Mouse (Mus musculus) regulatory T cell (primary cell): ENCODE data around the gene Mc1r.
"Not testable (repeated sequence)": the region's sequence is repeated elsewhere in the genome, so short reads cannot be mapped to it uniquely, and the experiment has no call there.

Experiments used
- in situ Hi-C: fragments of 300-600 bp; cut with MboI, MseI; formaldehyde crosslinking; loops from one replicate; pipeline ENCODE4 v1.15.1; 2025; ENCODE audit warnings: high pct_unique_total_duplicates

The Mc1r gene

GRCm38 (mm10) chr8:123411246-123411645, 4.3 kb downstream of the Mc1r start, which contains the start of gene Tubb3:
Tubb3 (plus strand) TSS chr8:123411424.
- in situ Hi-C loops = no loop called here

DNA sequence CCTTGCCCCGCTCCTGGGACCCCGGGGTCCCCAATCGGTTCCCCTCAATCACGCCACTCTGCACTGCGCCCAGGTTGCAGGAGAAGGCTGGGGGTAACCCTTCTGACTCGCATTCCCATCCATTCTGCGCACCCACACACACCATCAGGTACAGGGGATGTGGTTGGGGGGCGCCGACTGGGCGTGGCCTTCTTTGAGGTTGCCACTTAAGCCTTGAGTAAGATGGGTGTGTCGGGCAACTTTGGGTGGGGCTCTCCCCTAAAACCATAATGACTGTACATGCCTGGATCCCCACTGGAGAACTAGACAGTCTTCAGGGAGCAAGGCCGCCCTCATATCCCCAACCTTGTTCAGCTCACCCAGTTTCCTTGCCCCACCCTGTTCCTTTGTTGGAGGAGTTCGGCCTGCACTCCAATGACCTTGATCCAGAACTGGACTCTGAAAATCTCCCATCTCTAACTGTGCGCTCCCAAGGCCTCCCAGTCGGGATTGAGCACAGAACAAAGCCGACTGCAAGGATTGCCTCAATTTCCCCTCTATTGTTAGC, 4.9 kb downstream of the Mc1r start:
- in situ Hi-C loops = no loop called here

DNA sequence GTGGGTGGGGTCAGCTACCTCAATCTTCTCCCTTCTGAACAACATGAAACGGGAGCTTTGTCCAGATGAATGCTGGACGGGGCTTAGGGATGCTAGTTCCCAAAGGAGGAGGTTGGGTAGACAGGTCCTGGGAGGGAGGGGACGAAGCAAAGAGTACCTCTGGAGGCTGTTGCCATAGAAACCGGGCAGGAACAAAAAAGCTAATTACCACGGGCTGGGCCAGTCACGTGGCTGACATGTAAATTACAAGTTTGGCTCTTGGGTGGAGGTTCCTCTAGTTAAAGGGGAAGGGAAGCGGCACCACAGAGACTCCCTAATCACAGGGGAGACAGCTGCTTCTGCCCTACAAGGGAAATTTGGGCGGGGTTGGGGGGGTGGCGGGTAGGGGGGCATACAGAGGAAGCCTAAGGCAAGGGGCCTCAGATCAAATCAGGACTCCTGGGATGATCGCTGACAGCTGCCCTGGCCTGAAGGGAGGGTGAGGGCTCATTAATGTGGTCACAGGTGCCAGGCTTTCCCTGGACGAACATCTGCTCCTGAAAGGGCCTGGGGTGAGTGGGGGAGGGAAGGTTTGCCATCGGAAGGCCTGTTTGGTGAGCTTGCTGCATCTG, 5.8 kb downstream of the Mc1r start:
- in situ Hi-C loops = no loop called here

- in situ Hi-C loops = no loop called here
Measured at GRCm38 (mm10) chr8:123414255-123414654, 7.3 kb downstream of the Mc1r start.

DNA sequence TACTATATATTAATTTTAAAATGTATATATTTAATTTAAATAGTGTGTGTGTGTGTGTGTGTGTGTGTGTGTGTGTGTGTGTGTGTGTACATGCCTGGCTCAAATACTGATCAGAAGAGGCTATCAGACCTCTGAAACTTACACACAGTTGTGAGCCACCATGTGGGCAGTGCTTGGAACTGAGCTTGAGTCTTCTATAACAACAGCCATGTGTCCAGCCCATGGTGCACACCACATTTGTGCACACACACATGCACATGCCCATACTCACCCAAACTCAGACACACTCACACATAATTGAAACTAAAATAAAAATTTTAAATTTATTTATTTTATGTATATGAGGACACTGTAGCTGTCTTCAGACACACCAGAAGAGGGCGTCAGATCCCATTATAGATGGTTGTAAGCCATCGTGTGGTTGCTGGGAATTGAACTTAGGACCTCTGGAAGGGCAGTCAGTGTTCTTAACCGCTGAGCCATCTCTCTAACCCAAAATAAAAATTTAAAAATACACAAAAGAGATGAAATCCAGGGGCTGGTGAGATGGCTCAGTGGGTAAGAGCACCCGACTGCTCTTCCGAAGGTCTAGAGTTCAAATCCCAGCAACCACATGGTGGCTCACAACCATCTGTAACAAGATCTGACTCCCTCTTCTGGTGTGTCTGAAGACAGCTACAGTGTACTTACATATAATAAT, 8.2 kb downstream of the Mc1r start:
- in situ Hi-C loops = not testable (repeated sequence)

DNA sequence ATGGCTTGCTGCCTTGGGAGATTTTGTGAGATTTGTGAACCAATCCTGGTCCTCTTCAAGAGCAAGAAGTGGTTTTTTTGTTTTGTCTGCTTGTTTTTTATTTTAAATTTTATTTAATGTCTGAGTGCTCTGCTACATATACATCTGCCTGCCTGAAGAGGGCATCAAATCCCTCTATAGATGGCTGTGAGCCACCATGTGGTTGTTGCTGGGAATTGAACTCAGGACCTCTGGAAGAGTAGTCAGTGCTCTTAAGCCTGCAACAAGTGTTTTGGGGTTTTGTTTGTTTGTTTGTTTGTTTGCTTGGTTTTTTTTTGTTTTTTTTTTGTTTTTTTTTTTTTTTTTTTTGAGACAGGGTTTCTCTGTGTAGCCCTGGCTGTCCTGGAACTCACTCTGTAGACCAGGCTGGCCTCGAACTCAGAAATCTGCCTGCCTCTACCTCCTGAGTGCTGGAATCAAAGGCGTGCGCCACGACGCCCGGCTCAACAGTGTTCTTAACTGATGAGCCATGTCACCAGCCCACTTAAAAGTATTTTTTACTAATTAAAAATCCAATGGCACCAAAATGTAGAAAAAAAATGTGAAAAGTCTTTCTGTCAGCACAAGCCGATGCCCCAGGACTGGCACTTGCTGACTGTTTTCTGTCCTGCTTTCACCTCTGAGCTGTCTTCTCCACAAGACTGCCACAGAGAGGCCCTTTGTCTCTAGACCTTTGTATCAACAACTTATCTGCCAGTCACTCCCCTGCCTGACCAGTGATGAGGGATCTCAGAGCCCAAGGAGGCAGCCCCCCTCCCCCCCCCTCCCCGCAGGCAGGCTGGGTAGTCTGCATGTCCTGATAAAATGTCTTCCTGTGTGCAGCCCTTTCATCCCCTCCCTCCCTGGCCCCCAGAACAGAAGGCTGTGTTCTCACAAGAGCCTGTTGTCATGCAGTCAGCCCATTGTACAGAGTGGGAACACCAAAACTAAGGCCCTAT, 9.3 kb downstream of the Mc1r start:
- in situ Hi-C loops = no loop called here

GRCm38 (mm10) chr8:123416944-123417555, 10.1 kb downstream of the Mc1r start:
- in situ Hi-C loops = no loop called here

- in situ Hi-C loops = no loop called here
Measured at GRCm38 (mm10) chr8:123419711-123420110, 12.8 kb downstream of the Mc1r start.

DNA sequence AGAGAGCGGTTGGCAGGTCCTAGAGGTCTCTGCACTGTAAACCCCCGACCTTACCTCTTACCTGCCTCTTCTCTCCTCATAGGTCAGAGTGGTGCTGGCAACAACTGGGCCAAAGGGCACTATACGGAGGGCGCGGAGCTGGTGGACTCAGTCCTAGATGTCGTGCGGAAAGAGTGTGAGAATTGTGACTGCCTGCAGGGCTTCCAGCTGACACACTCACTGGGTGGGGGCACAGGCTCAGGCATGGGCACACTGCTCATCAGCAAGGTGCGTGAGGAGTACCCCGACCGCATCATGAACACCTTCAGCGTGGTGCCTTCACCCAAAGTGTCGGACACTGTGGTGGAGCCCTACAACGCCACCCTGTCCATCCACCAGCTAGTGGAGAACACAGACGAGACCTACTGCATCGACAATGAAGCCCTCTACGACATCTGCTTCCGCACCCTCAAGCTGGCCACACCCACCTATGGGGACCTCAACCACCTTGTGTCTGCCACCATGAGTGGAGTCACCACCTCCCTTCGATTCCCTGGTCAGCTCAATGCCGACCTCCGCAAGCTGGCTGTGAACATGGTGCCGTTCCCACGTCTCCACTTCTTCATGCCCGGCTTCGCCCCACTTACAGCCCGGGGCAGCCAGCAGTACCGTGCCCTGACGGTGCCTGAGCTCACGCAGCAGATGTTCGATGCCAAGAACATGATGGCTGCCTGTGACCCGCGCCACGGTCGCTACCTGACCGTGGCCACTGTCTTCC, 13.8 kb downstream of the Mc1r start:
- in situ Hi-C loops = no loop called here

DNA sequence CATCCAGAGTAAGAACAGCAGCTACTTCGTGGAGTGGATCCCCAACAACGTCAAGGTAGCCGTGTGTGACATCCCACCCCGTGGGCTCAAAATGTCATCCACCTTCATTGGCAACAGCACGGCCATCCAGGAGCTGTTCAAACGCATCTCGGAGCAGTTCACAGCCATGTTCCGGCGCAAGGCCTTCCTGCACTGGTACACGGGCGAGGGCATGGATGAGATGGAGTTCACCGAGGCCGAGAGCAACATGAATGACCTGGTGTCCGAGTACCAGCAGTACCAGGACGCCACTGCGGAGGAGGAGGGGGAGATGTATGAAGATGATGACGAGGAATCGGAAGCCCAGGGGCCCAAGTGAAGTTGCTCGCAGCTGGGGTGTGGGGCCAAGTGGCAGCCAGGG, 14.4 kb downstream of the Mc1r start:
- in situ Hi-C loops = no loop called here

- in situ Hi-C loops = no loop called here
Measured at GRCm38 (mm10) chr8:123422056-123422780, 15.3 kb downstream of the Mc1r start.

GRCm38 (mm10) chr8:123422781-123423159, 15.9 kb downstream of the Mc1r start:
- in situ Hi-C loops = no loop called here

DNA sequence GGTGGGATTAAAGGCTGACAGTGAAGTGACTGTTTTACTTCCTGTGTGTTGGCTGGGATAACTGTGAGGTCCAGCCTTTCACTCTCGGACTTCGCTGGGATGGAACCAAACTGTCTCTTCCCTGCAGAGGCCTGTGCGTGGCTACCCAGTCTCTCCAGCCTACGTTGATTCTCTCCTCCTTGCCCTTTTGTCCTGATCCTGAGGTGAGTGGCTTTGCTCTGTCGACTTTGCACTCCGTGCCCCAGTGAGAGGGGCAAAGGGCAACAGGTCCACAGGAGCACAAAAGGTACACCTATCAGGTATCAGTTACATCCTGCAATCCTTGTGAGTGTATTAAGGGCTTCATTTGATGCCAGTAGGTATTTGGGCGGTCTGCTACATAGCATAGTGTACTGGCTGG, 16.5 kb downstream of the Mc1r start, which contains the start of gene Def8:
TSS of gene Def8 (plus strand) at position 87 of the 400 bp plus-strand sequence.
- in situ Hi-C loops = no loop called here

DNA sequence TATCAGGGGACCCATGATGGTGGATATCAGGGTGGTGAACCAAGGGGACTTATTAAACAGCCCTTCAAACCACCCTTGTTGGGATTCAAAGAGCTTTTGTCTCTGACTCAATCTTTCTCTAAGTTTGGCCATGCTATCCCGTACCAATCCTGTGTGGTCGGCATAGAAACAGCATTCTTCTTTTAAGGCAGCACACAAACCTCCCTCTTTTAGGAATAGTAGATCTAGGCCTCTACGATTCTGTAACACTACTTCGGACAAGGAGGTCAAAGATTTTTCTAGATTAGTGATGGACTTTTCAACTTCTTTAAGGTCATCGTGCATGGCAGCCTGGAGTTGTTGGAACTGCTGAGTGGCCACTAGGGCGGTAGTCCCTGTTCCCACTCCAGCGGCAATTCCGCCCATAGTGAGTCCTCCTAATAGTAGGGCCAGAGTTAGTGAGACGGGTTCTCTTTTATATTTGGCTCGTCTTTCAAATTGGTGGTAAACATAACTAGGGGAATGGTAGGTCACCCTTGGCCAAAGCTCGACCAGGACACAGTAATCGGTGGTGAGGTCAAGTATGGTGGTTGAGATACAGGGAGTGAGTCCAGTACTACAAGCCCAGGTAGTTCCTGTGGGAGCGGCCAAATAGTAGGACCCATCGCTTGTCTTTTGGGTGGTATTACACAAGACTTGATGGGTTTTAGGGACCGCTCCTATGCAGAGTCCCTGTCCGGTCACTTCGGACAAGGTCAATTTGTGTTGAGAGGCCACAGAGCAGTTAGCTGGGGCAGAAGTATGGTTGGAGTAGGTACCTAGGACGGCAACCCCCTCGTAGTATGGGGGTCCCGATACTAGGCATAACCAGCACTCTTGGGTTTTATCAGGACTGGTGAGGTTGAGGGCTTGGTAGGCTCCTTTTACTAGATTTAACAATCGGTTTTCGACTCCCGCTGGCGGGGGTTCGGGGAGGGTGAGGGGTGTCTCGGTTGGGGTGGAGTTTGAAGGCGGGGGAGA, 19.9 kb downstream of the Mc1r start:
- in situ Hi-C loops = no loop called here

- in situ Hi-C loops = no loop called here
Measured at GRCm38 (mm10) chr8:123427639-123428275, 20.9 kb downstream of the Mc1r start.

DNA sequence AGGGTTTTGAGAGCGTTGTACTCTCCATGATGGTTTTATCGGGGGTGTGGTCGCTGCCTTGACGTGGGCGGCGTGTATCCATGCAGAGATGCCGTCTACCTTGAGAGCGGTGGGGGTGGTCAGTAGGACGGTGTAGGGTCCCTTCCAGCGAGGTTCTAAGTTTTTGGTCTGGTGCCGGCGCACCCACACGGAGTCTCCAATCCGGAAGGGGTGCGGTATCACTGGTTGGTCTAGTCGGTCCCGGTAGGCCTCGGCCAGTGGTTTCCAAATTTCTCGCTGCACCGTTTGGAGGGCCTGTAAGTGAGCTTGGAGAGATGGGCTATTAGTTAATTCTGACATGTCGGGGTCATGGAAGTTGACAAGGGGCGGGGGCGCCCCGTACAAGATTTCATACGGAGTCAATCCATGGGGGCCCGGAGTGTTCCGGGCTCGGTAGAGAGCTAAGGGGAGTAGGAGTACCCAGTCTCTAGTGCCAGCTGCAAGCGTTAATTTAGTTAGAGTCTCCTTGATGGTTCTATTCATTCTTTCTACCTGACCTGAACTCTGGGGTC, 21.5 kb downstream of the Mc1r start:
- in situ Hi-C loops = no loop called here

DNA sequence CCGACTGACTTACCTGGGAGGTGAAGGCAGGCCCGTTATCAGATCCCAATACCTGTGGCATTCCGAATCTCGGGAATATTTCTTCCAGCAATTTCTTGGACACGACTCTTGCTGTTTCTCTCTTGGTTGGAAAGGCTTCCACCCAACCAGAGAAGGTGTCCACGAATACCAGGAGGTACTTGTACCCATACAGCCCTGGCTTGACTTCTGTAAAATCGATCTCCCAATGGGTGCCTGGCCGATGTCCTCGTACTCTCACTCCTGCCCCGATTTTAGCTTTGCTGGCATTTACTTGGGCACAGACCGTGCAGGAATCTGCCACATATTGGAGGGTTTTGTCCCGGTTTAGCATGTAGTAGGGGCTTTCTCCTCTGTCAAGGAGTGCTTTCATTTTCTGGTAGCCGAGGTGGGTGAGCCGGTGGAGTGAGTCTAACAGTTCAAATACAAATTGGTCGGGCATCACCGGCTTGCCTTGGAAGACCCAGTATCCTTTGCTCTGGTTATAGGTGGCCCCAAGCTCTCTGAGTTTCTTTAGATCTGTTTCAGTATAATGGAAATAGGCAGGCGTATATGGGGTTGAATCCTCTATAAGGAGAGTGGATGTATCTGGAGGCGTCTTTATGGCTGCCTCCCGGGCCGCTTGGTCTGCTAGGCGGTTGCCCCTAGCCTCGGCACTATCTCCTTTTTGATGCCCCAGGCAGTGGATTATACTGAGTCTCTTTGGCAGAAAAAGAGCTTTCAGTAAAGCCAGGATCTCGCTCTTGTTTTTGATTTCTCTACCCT, 22.2 kb downstream of the Mc1r start:
- in situ Hi-C loops = no loop called here
